Mouse (Mus musculus): ENCODE measurements around the gene Bicc1. TPM values are rescaled to one million over a fixed set of nuclear protein-coding genes. Genes with fewer than 3 reads are reported as not detected.

The Bicc1 gene
- polyA plus RNA-seq, 1 experiment from 2014 or later = 18.2 TPM

GRCm38 (mm10) chr10:71062151-71062550 lies 97.3 kb downstream of the Bicc1 start:
- Histone ChIP-seq H3K27me3 (replicated peaks; ENCODE audit: insufficient read depth, low read length) (no peaks in the 10 kb centered on the region), H3K9ac (replicated peaks; ENCODE audit: low read depth) (no peak overlapping the region), H3K4me1 (ENCODE audit: insufficient read depth, low read depth, low read length) (no peaks in the 10 kb centered on the region), H3K4me2 (replicated peaks; ENCODE audit: low read depth, low read length) (no peak overlapping the region), H3K27ac (ENCODE audit: low read length) (no peak overlapping the region), H3K4me3 (ENCODE audit: low read depth, low read length) (no peak overlapping the region), H3K9me3 (ENCODE audit: low read length) (no peaks in the 10 kb centered on the region), H3K36me3 (ENCODE audit: insufficient read depth, low read length) (no peaks in the 10 kb centered on the region)
- DNase-seq (ENCODE audit: low spot score) (peak; percentile 22), ATAC-seq (no peak)
- WGBS = 44% methylated on average over 6 of the region's 6 CpGs
- no peak for TF ChIP-seq EP300 (IDR thresholded peaks at IDR 0.05)
- no peak for TF ChIP-seq CTCF (IDR thresholded peaks at IDR 0.05)

GRCm38 (mm10) chr10:71060269-71060668 lies 99.2 kb downstream of the Bicc1 start:
- no peaks in the 10 kb centered on the region for H3K27me3 ChIP-seq (replicated peaks; ENCODE audit: insufficient read depth, low read length)
- WGBS = 49% methylated on average over 2 of the region's 2 CpGs
- H3K9ac ChIP-seq (replicated peaks; ENCODE audit: low read depth) = no peak overlapping the region
- H3K4me2 ChIP-seq (replicated peaks; ENCODE audit: low read depth, low read length) = no peak overlapping the region
- H3K9me3 ChIP-seq (ENCODE audit: low read length) = no peaks in the 10 kb centered on the region
- H3K27ac ChIP-seq (ENCODE audit: low read length) = no peak overlapping the region
- no peak for ATAC-seq
- TF ChIP-seq EP300 (IDR thresholded peaks at IDR 0.05) = no peak
- TF ChIP-seq CTCF (IDR thresholded peaks at IDR 0.05) = no peak
- no peaks in the 10 kb centered on the region for H3K4me1 ChIP-seq (ENCODE audit: insufficient read depth, low read depth, low read length)
- no peak for DNase-seq (ENCODE audit: low spot score)
- no peak overlapping the region for H3K4me3 ChIP-seq (ENCODE audit: low read depth, low read length)
- no peaks in the 10 kb centered on the region for H3K36me3 ChIP-seq (ENCODE audit: insufficient read depth, low read length)

GRCm38 (mm10) chr10:71058616-71059247 lies 100.8 kb downstream of the Bicc1 start:
- no peaks in the 10 kb centered on the region for H3K4me1 ChIP-seq (ENCODE audit: insufficient read depth, low read depth, low read length)
- WGBS = 13% methylated on average over 14 of the region's 14 CpGs
- no peak overlapping the region for H3K9ac ChIP-seq (replicated peaks; ENCODE audit: low read depth)
- ATAC-seq = peak; percentile 79
- peak; percentile 79 for DNase-seq (ENCODE audit: low spot score)
- no peaks in the 10 kb centered on the region for H3K9me3 ChIP-seq (ENCODE audit: low read length)
- H3K4me2 ChIP-seq (replicated peaks; ENCODE audit: low read depth, low read length) = peak overlapping the region; percentile 37
- peak overlapping the region; percentile 43; the same call in 1 of the 2 replicates for H3K27ac ChIP-seq (ENCODE audit: low read length)
- TF ChIP-seq EP300 (IDR thresholded peaks at IDR 0.05) = no peak
- no peak; the same call in 1 of the 2 replicates for TF ChIP-seq CTCF (IDR thresholded peaks at IDR 0.05)
- H3K36me3 ChIP-seq (ENCODE audit: insufficient read depth, low read length) = no peaks in the 10 kb centered on the region
- H3K4me3 ChIP-seq (ENCODE audit: low read depth, low read length) = peak overlapping the region; percentile 28
- no peaks in the 10 kb centered on the region for H3K27me3 ChIP-seq (replicated peaks; ENCODE audit: insufficient read depth, low read length)

GRCm38 (mm10) chr10:71058070-71058469 lies 101.4 kb downstream of the Bicc1 start:
- Histone ChIP-seq H3K4me3 (ENCODE audit: low read depth, low read length) (no peak overlapping the region), H3K4me2 (replicated peaks; ENCODE audit: low read depth, low read length) (no peak overlapping the region), H3K36me3 (ENCODE audit: insufficient read depth, low read length) (no peaks in the 10 kb centered on the region), H3K27me3 (replicated peaks; ENCODE audit: insufficient read depth, low read length) (no peaks in the 10 kb centered on the region), H3K9me3 (ENCODE audit: low read length) (no peaks in the 10 kb centered on the region), H3K4me1 (ENCODE audit: insufficient read depth, low read depth, low read length) (no peaks in the 10 kb centered on the region), H3K27ac (ENCODE audit: low read length) (no peak overlapping the region; the same call in 1 of the 2 replicates), H3K9ac (replicated peaks; ENCODE audit: low read depth) (no peak overlapping the region)
- no peak for TF ChIP-seq EP300 (IDR thresholded peaks at IDR 0.05)
- no peak for TF ChIP-seq CTCF (IDR thresholded peaks at IDR 0.05)
- DNase-seq (ENCODE audit: low spot score) = no peak
- WGBS = 74% methylated on average over 5 of the region's 5 CpGs
- ATAC-seq = no peak

GRCm38 (mm10) chr10:71052748-71053147 lies 106.8 kb downstream of the Bicc1 start:
- no peak for DNase-seq (ENCODE audit: low spot score)

GRCm38 (mm10) chr10:71052208-71052607 lies 107.3 kb downstream of the Bicc1 start:
- H3K4me2 ChIP-seq (replicated peaks; ENCODE audit: low read depth, low read length) = no peak overlapping the region
- H3K27me3 ChIP-seq (replicated peaks; ENCODE audit: insufficient read depth, low read length) = no peaks in the 10 kb centered on the region
- no peak overlapping the region for H3K4me3 ChIP-seq (ENCODE audit: low read depth, low read length)
- 66% methylated on average over 7 of the region's 7 CpGs for WGBS
- ATAC-seq = no peak
- no peaks in the 10 kb centered on the region for H3K4me1 ChIP-seq (ENCODE audit: insufficient read depth, low read depth, low read length)
- no peak overlapping the region for H3K9ac ChIP-seq (replicated peaks; ENCODE audit: low read depth)
- H3K36me3 ChIP-seq (ENCODE audit: insufficient read depth, low read length) = no peaks in the 10 kb centered on the region
- no peaks in the 10 kb centered on the region for H3K9me3 ChIP-seq (ENCODE audit: low read length)
- no peak overlapping the region for H3K27ac ChIP-seq (ENCODE audit: low read length)
- DNase-seq (ENCODE audit: low spot score) = no peak
- TF ChIP-seq EP300 (IDR thresholded peaks at IDR 0.05) = no peak
- TF ChIP-seq CTCF (IDR thresholded peaks at IDR 0.05) = no peak

More at GRCm38 (mm10) chr10:71052748-71053147, 106.8 kb downstream of the Bicc1 start:
- no peaks in the 10 kb centered on the region for H3K9me3 ChIP-seq (ENCODE audit: low read length)
- no peaks in the 10 kb centered on the region for H3K4me1 ChIP-seq (ENCODE audit: insufficient read depth, low read depth, low read length)
- ATAC-seq = no peak
- no peaks in the 10 kb centered on the region for H3K27me3 ChIP-seq (replicated peaks; ENCODE audit: insufficient read depth, low read length)
- H3K36me3 ChIP-seq (ENCODE audit: insufficient read depth, low read length) = no peaks in the 10 kb centered on the region
- no peak overlapping the region for H3K4me2 ChIP-seq (replicated peaks; ENCODE audit: low read depth, low read length)
- H3K4me3 ChIP-seq (ENCODE audit: low read depth, low read length) = no peak overlapping the region
- no peak overlapping the region for H3K9ac ChIP-seq (replicated peaks; ENCODE audit: low read depth)
- H3K27ac ChIP-seq (ENCODE audit: low read length) = no peak overlapping the region
- WGBS = 74% methylated on average over 9 of the region's 9 CpGs
- TF ChIP-seq EP300 (IDR thresholded peaks at IDR 0.05) (no peak), CTCF (IDR thresholded peaks at IDR 0.05) (no peak)
